Mouse (Mus musculus): Measurements from ENCODE around the gene Prkaa2. TPM values are rescaled to one million over a fixed set of nuclear protein-coding genes. Genes with fewer than 3 reads are reported as not detected.
A peak's percentile ranks its signal among the peaks of the same experiment; 100 is the strongest.

Prkaa2 gene
- total RNA-seq (2014; rRNA removed): 25.3 and 34.9 TPM in 2 replicates
- 16.1 and 18.4 TPM in 2 replicates for polyA plus RNA-seq (2015; fragmentation: Nextera tagmentation; extraction: Ambion mirVana)

- peak; percentile 88 for ATAC-seq (ENCODE audit: low FRiP score)
- no peak for TF ChIP-seq CTCF (IDR thresholded peaks at IDR 0.05)
- under 1% methylated on average over 74 of the region's 80 CpGs for WGBS
- Histone ChIP-seq H3K36me3 (ENCODE audit: insufficient read depth, low read length) (no peaks in the 10 kb centered on the region), H3K27ac (ENCODE audit: low read depth, low read length) (peak within 1 kb of the TSS; percentile 87), H3K4me3 (ENCODE audit: low read depth, low read length) (peak within 1 kb of the TSS; percentile 82), H3K27me3 (ENCODE audit: insufficient read depth, low read length) (no peaks in the 10 kb centered on the region), H3K4me1 (ENCODE audit: insufficient read depth, low read length) (peaks cover 5% of the 10 kb centered on the region; the same call in 1 of the 2 replicates), H3K4me2 (ENCODE audit: low read depth, low read length, poor library complexity, severe bottlenecking) (peak within 1 kb of the TSS; percentile 77), H3K9me3 (ENCODE audit: low read length) (no peaks in the 10 kb centered on the region), H3K9ac (replicated peaks; ENCODE audit: low read length, poor library complexity, severe bottlenecking) (peak within 1 kb of the TSS; percentile 87)
- peak; percentile 65 for DNase-seq (ENCODE audit: low spot score)
Observed at GRCm38 (mm10) chr4:105109199-105109989, at the start of gene Prkaa2. Prkaa2 (minus strand) TSS chr4:105109890.

- WGBS: 26% methylated on average over 6 of the region's 6 CpGs
- Histone ChIP-seq H3K4me1 (ENCODE audit: insufficient read depth, low read length) (peaks cover 6% of the 10 kb centered on the region; the same call in 1 of the 2 replicates), H3K4me2 (ENCODE audit: low read depth, low read length, poor library complexity, severe bottlenecking) (peak overlapping the region; percentile 89), H3K36me3 (ENCODE audit: insufficient read depth, low read length) (no peaks in the 10 kb centered on the region), H3K27ac (ENCODE audit: low read depth, low read length) (no peak overlapping the region), H3K27me3 (ENCODE audit: insufficient read depth, low read length) (no peaks in the 10 kb centered on the region), H3K9ac (replicated peaks; ENCODE audit: low read length, poor library complexity, severe bottlenecking) (peak overlapping the region; percentile 76), H3K4me3 (ENCODE audit: low read depth, low read length) (peak overlapping the region; percentile 72), H3K9me3 (ENCODE audit: low read length) (no peaks in the 10 kb centered on the region)
- DNase-seq (ENCODE audit: low spot score) (no peak), ATAC-seq (ENCODE audit: low FRiP score) (no peak)
- TF ChIP-seq CTCF (IDR thresholded peaks at IDR 0.05): no peak
Observed at GRCm38 (mm10) chr4:105159531-105159870, 49.8 kb upstream of the Prkaa2 start.

- H3K27ac ChIP-seq (ENCODE audit: low read depth, low read length): peak overlapping the region; percentile 74
- H3K9ac ChIP-seq (replicated peaks; ENCODE audit: low read length, poor library complexity, severe bottlenecking): peak overlapping the region; percentile 76
- no peaks in the 10 kb centered on the region for H3K27me3 ChIP-seq (ENCODE audit: insufficient read depth, low read length)
- peak overlapping the region; percentile 89 for H3K4me2 ChIP-seq (ENCODE audit: low read depth, low read length, poor library complexity, severe bottlenecking)
- H3K4me1 ChIP-seq (ENCODE audit: insufficient read depth, low read length): peaks cover 6% of the 10 kb centered on the region; the same call in 1 of the 2 replicates
- peak; percentile 56 for DNase-seq (ENCODE audit: low spot score)
- H3K4me3 ChIP-seq (ENCODE audit: low read depth, low read length): peak overlapping the region; percentile 72
- 2% methylated on average over 18 of the region's 18 CpGs for WGBS
- TF ChIP-seq CTCF (IDR thresholded peaks at IDR 0.05): peak; percentile 60
- no peaks in the 10 kb centered on the region for H3K36me3 ChIP-seq (ENCODE audit: insufficient read depth, low read length)
- ATAC-seq (ENCODE audit: low FRiP score): 0 out of 2 replicates have a peak, but pooled peaks have one; percentile 21
- H3K9me3 ChIP-seq (ENCODE audit: low read length): no peaks in the 10 kb centered on the region
Observed at GRCm38 (mm10) chr4:105158651-105159530, 49.2 kb upstream of the Prkaa2 start.

- no peaks in the 10 kb centered on the region for H3K36me3 ChIP-seq (ENCODE audit: insufficient read depth, low read length)
- H3K4me2 ChIP-seq (ENCODE audit: low read depth, low read length, poor library complexity, severe bottlenecking): peak overlapping the region; percentile 89
- no peaks in the 10 kb centered on the region for H3K9me3 ChIP-seq (ENCODE audit: low read length)
- H3K9ac ChIP-seq (replicated peaks; ENCODE audit: low read length, poor library complexity, severe bottlenecking): peak overlapping the region; percentile 76
- peaks cover 6% of the 10 kb centered on the region; the same call in 1 of the 2 replicates for H3K4me1 ChIP-seq (ENCODE audit: insufficient read depth, low read length)
- DNase-seq (ENCODE audit: low spot score) (peak; percentile 84), ATAC-seq (ENCODE audit: low FRiP score) (peak; percentile 73)
- peak overlapping the region; percentile 72 for H3K4me3 ChIP-seq (ENCODE audit: low read depth, low read length)
- under 1% methylated on average over 26 of the region's 26 CpGs for WGBS
- H3K27ac ChIP-seq (ENCODE audit: low read depth, low read length): peak overlapping the region; percentile 74
- peak; percentile 61 for TF ChIP-seq CTCF (IDR thresholded peaks at IDR 0.05)
- H3K27me3 ChIP-seq (ENCODE audit: insufficient read depth, low read length): no peaks in the 10 kb centered on the region
Observed at GRCm38 (mm10) chr4:105158169-105158555, 48.5 kb upstream of the Prkaa2 start.

- peak within 1 kb of the TSS; percentile 76 for H3K9ac ChIP-seq (replicated peaks; ENCODE audit: low read length, poor library complexity, severe bottlenecking)
- peak within 1 kb of the TSS; percentile 72 for H3K4me3 ChIP-seq (ENCODE audit: low read depth, low read length)
- no peaks in the 10 kb centered on the region for H3K27me3 ChIP-seq (ENCODE audit: insufficient read depth, low read length)
- ATAC-seq (ENCODE audit: low FRiP score) (peak; percentile 69; the same call in 1 of the 2 replicates), DNase-seq (ENCODE audit: low spot score) (peak; percentile 84)
- no peaks in the 10 kb centered on the region for H3K36me3 ChIP-seq (ENCODE audit: insufficient read depth, low read length)
- H3K9me3 ChIP-seq (ENCODE audit: low read length): no peaks in the 10 kb centered on the region
- TF ChIP-seq CTCF (IDR thresholded peaks at IDR 0.05): no peak
- H3K4me2 ChIP-seq (ENCODE audit: low read depth, low read length, poor library complexity, severe bottlenecking): peak within 1 kb of the TSS; percentile 89
- peaks cover 6% of the 10 kb centered on the region; the same call in 1 of the 2 replicates for H3K4me1 ChIP-seq (ENCODE audit: insufficient read depth, low read length)
- peak within 1 kb of the TSS; percentile 74 for H3K27ac ChIP-seq (ENCODE audit: low read depth, low read length)
- WGBS: under 1% methylated on average over 72 of the region's 77 CpGs
Observed at GRCm38 (mm10) chr4:105157276-105158168, 47.8 kb upstream of the Prkaa2 start, which contains the start of gene Plpp3. Plpp3 (plus strand) TSS chr4:105157347.
